Mouse (Mus musculus) 416B (cell line): ENCODE data around the gene Arhgap23.

ENCODE experiments used
- DNase-seq: peaks from one replicate; pipeline ENCODE4 v3.0.0; 2011; ENCODE audit warnings: low read depth

Gene Arhgap23

GRCm38 (mm10) chr11:97415330-97415711 lies at the start of gene Arhgap23:
TSS of gene Arhgap23 (plus strand) at chr11:97415533.
- DNase-seq = peak; percentile 84

GRCm38 (mm10) chr11:97365556-97365955 lies 49.8 kb upstream of the Arhgap23 start:
- no peak for DNase-seq

GRCm38 (mm10) chr11:97368501-97368900 lies 46.8 kb upstream of the Arhgap23 start:
- DNase-seq = no peak

GRCm38 (mm10) chr11:97370329-97371091 lies 44.8 kb upstream of the Arhgap23 start:
- peak; percentile 17 for DNase-seq

GRCm38 (mm10) chr11:97372159-97372864 lies 43.0 kb upstream of the Arhgap23 start:
- DNase-seq = no peak

GRCm38 (mm10) chr11:97373402-97373801 lies 41.9 kb upstream of the Arhgap23 start:
- DNase-seq = no peak

- DNase-seq = no peak
These were observed 35.3 kb upstream of the Arhgap23 start for GRCm38 (mm10) chr11:97380036-97380435.

GRCm38 (mm10) chr11:97383017-97383416 lies 32.3 kb upstream of the Arhgap23 start:
- no peak for DNase-seq

GRCm38 (mm10) chr11:97383764-97384163 lies 31.6 kb upstream of the Arhgap23 start:
- DNase-seq = no peak

- DNase-seq = no peak
These were observed 27.5 kb upstream of the Arhgap23 start for GRCm38 (mm10) chr11:97387811-97388210.

- no peak for DNase-seq
These were observed 26.2 kb upstream of the Arhgap23 start for GRCm38 (mm10) chr11:97389127-97389526.

- DNase-seq = no peak
These were observed 21.7 kb upstream of the Arhgap23 start for GRCm38 (mm10) chr11:97393658-97394057.

GRCm38 (mm10) chr11:97394146-97394545 lies 21.2 kb upstream of the Arhgap23 start:
- DNase-seq = no peak

GRCm38 (mm10) chr11:97398506-97398905 lies 16.8 kb upstream of the Arhgap23 start:
- no peak for DNase-seq

- DNase-seq = peak; percentile 86
These were observed 15.2 kb upstream of the Arhgap23 start for GRCm38 (mm10) chr11:97399958-97400710.

- peak; percentile 49 for DNase-seq
These were observed 14.3 kb upstream of the Arhgap23 start for GRCm38 (mm10) chr11:97401082-97401481.

- DNase-seq = peak; percentile 28
These were observed 13.5 kb upstream of the Arhgap23 start for GRCm38 (mm10) chr11:97401686-97402435.

- DNase-seq = no peak
These were observed 12.6 kb upstream of the Arhgap23 start for GRCm38 (mm10) chr11:97402746-97403145.

- no peak for DNase-seq
These were observed 11.6 kb upstream of the Arhgap23 start for GRCm38 (mm10) chr11:97403614-97404183.

- DNase-seq = no peak
These were observed 11.1 kb upstream of the Arhgap23 start for GRCm38 (mm10) chr11:97404184-97404760.

- no peak for DNase-seq
These were observed 10.6 kb upstream of the Arhgap23 start for GRCm38 (mm10) chr11:97404761-97405190.
